Mouse (Mus musculus): ENCODE data around the gene Ints3.

Ints3 gene

DNA sequence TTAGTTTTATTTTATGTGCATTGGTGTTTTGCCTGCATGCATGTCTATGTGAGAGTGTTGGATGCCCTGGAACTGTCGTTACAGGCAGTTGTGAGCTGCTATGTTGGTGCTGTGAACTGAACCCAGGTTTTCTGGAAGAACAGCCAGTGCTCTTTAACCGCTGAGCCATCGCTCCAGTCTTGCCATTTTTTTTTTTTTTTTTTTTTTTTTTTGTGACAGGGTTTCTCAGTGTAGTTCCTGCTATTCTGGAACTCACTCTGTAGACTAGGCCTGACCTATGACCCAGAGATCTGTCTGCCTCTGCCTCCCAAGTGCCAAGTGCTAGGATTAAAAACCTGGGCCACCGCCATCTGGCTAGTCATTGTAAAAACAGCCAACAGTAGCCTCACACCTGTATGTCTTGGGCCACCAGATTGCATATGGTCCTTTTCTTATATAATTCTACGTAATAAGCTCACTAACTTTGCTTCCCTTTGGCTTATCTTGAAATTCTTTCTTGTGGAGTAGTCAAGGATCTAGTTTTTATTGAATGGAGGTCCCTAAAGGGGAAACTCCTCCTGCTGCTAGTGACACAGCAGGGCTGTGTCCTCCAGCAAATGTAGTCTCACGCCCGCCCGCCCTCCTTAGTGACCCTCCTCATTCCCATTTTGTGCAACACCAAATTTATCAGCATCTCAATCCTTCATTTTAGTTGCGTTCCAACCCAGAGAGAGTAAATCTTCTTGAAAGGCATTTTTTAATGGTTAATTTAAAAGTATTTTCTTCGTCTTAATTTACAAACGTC, 12.2 kb upstream of the Ints3 start:
- DNase-seq (ENCODE audit: low read depth) = no peak

DNA sequence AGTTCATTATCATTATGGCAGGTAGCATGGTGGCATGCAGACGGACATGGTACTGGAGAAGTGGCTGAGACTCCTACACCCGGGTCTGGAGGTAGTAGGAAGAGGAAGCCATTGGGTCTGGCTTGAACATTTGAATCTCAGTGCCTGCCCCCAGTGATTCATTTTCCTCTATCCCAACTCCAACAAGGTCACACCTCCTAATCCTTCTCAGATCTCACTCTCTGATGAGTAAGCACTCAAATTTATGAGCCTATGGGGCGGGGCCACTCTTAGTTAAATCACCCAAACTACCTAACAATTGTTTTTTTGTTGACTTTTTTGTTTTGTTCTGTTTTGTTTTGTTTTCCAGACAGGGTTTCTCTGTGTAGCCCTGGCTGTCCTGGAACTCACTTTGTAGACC, 10.6 kb upstream of the Ints3 start:
- no peak for DNase-seq (ENCODE audit: low read depth)

- DNase-seq (ENCODE audit: low read depth) = no peak
These were observed 7.3 kb upstream of the Ints3 start for GRCm38 (mm10) chr3:90440756-90441155.

GRCm38 (mm10) chr3:90437131-90437530, 3.7 kb upstream of the Ints3 start:
- no peak for DNase-seq (ENCODE audit: low read depth)

DNA sequence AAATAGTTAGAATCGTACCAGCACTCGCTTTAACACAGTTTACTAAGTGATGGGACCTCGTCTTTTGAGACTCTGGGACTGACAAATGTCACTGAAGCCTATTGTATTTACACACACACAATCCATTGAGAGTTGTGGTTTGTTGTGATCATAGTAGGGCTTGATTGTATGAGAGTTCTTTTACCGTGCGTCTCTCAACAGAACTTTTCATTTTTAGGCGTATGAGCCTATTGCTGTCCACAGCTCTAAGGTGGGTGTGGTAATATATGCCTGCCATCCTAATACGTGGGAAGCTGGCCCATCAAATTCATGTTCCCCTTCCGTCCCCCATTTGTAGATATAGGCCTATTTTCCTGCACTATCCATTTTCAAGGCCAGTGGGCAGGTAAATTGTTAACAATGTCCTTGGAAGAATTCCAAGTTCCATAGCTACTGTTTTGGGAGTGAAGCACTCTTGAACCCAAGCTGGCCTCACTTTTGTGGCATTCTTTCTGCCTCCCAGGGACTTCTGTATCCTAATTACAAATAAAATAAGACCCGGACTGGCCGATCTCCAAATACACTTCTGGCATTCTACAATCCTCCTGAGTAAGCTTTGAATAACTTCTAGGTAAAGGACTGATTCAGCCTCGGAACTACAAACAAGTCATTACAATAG, 780 bp upstream of the Ints3 start:
- DNase-seq (ENCODE audit: low read depth) = no peak

GRCm38 (mm10) chr3:90432811-90433219, 607 bp downstream of the Ints3 start:
- DNase-seq (ENCODE audit: low read depth) = peak; percentile 10

GRCm38 (mm10) chr3:90432348-90432747, 1.1 kb downstream of the Ints3 start:
- no peak for DNase-seq (ENCODE audit: low read depth)

DNA sequence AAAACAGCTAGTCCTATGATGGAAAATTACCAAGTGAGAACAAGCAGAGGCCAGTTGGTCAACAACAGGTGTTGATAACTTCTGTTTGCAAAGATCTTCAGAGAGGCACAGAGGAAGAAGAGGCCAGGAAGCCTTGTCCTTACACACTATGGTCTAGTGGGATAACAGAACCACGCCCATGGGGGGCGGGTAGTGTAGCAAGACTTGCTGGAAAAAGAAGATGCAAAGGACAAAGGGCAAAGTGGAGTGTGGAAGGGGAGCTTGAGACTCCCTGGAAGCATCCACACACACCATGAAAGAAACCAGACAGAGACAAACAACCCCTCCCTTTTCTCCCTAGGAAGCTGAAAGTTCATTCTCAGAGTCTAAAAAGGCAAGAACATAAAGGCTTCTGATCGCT, 3.8 kb downstream of the Ints3 start:
- DNase-seq (ENCODE audit: low read depth) = no peak

- no peak for DNase-seq (ENCODE audit: low read depth)
These were observed 5.2 kb downstream of the Ints3 start for GRCm38 (mm10) chr3:90428186-90428585.

- peak; percentile 12 for DNase-seq (ENCODE audit: low read depth)
These were observed 5.8 kb downstream of the Ints3 start for GRCm38 (mm10) chr3:90427574-90427973.

DNA sequence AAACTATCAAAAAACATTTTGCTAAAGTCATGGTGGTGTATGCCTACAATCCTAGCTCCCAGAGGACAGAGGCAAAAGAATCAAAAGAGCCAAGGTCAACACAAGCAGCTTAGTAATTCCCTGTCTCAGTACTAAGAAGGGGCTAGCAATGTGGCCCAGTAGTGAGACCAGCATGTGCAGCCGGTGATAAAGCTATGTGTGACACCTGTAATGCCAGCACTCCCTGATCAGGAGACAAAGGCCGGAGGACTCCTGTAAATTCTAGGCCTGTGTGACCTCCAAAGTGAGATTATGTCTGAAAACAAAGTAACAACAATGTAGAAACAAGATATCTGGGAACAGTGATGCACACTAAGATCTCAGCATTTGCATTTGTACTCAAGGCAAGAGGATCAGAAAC, 7.9 kb downstream of the Ints3 start:
- no peak for DNase-seq (ENCODE audit: low read depth)

DNA sequence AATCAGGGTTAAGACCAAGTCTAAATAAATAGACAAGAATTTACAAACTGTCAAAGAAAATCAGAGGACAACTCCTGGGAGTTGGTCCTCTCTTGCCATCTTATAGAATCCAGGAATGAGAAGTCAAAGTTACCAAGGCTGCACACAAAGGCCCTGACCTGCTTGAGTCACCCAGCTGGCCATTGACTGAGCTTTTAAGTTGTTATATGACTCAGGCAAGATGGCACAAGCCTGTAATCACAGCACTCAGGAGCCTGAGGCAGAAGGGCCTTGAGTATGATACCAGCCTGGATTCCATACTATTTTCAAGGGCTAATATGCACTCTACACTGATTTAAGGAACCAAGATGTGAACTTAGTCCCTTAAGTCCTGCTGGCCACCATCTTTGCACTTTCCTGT, 9.9 kb downstream of the Ints3 start:
- DNase-seq (ENCODE audit: low read depth) = no peak

- no peak for DNase-seq (ENCODE audit: low read depth)
These were observed 12.7 kb downstream of the Ints3 start for GRCm38 (mm10) chr3:90420696-90421095.

DNA sequence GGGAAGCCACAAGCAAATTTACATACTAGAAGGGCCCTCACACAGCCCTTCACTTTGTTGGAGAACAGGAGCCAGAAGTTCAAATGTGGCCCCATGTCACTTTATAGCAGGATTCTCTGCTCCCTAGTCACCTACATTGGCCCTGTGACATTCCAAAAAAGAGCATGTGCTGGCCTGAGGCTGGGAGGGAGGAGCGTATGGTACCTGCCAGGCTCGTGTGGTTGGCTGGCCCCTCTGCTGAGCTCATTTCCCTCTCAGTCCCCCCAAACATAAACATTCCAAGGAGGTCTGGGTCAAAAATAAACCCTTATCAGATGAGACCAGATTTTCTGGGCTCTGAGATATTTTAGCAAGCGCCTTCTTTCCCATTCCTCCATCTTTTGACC, 20.4 kb downstream of the Ints3 start:
- no peak for DNase-seq (ENCODE audit: low read depth)

DNA sequence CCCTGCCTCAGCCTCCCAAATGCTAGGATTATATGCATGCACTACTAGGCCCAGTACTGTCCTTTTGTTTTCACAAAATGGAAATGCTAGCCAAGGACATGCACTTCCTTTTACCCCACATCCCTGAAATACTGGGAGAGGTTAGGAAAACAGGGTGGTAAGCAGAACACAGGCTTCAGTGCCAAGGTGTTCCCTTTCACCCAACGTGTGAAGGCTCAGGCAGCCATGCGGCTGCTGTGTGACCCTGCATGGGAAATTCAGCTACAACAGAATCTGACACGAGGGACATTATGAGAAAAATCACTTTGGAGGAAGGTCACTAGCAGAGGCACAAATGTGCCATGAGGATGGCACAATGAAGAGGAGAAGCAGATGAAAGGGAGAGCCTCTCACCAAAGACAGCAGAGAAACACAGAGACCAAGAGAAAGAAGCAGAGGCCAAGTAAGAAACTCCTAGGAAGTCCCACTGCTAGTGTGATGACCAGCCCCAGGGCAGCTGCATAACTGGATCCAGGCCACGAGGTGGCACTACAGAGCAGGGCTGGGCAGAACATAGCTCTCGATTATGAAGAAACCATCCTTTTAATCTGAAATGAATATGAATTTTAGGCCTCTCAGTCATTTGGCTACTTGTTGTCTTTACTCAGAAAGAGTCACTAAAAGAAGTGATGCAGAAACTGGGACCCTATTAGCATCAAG, 21.0 kb downstream of the Ints3 start:
- DNase-seq (ENCODE audit: low read depth) = no peak

DNA sequence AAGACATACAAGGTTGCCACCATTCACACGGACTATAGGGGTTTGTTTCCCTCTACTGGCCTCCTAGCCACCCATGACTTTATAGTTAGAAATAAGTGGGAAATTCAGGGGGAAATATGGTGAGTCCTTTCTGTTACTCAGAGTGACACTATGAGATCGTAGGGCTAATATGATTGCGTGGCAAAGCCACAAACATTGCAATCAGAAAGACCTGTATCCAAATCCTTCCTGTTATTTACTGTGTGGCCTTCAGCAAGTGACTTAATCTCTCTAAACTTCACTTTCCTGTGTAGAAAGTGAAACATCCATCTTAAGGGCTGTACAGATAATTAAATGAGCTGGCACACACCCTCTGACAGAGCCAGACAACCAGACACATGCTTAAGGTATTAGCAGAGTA, 24.7 kb downstream of the Ints3 start:
- DNase-seq (ENCODE audit: low read depth) = no peak

- DNase-seq (ENCODE audit: low read depth) = no peak
These were observed 27.0 kb downstream of the Ints3 start for GRCm38 (mm10) chr3:90406414-90406813.

GRCm38 (mm10) chr3:90404609-90405008, 28.8 kb downstream of the Ints3 start:
- DNase-seq (ENCODE audit: low read depth) = no peak

GRCm38 (mm10) chr3:90404121-90404520, 29.3 kb downstream of the Ints3 start:
- no peak for DNase-seq (ENCODE audit: low read depth)

DNA sequence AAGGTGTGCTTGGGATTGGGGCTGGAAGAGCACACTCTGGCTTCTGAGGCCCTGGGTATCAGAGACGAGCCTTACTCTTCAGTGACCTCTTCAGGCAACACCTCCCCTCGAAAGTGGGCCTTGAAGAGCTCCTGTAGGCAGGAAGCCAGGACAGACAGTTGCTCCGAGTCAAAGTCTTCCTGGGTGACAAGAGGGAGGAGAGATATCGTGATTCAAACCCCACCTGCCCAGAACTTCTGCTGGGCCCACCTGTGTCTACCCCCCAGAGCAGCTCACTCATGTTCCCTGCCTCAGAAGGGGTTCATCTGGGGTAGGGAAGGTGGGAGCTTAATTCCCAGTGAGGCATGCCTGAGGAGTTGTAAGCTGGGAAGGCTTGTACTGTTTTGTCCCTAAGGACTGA, 32.4 kb downstream of the Ints3 start:
- DNase-seq (ENCODE audit: low read depth) = no peak

- no peak for DNase-seq (ENCODE audit: low read depth)
These were observed 37.8 kb downstream of the Ints3 start for GRCm38 (mm10) chr3:90395629-90396028.

DNA sequence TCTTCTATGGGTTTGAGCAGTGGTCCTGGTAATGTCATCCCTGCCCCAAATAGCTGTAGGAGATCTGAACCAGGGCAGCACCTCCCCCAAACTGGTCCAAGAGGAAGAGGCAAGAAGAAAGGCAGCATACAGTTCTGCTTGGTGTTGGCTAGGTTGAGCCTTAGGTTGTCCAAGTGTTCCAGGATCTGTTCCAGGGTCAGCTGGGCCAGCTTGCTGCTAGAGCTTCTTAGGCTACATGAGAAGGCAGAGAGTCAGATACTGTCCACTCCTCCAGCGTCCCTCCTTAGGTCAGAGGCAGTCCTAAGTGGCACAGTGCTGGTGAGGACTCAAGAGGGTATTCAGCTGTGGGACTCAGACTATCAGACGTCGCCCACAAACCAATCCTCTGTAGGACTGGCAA, 40.8 kb downstream of the Ints3 start:
- no peak for DNase-seq (ENCODE audit: low read depth)

GRCm38 (mm10) chr3:90391941-90392340, 41.5 kb downstream of the Ints3 start:
- DNase-seq (ENCODE audit: low read depth) = no peak
